Mouse (Mus musculus) heart, postnatal 0 days (tissue): ENCODE data around the gene Acad12. TPM values are rescaled to one million over a fixed set of nuclear protein-coding genes. Genes with fewer than 3 reads are reported as not detected.
"Not testable (repeated sequence)": the region's sequence is repeated elsewhere in the genome, so short reads cannot be mapped to it uniquely, and the experiment has no call there.

ENCODE experiments used
- ATAC-seq: fragments of 200-750 bp; cut with Nextera tagmentation; 2 replicates; pipeline ENCODE4 v1.8.0; 2017; ENCODE audit warnings: low read depth, moderate number of reproducible peaks, moderate library complexity; ENCODE audit not compliant: insufficient read depth
- DNase-seq: peaks from one replicate; pipeline ENCODE4 v3.0.0-alpha.2; 2016; ENCODE audit warnings: low spot score
- H3K27ac ChIP-seq: fragments of 300-500 bp; sonication (generic); 2 replicates; pipeline ENCODE4 v1.5.1; 2014; ENCODE audit warnings: low read depth, mild to moderate bottlenecking
- H3K27me3 ChIP-seq: fragments of 300-500 bp; sonication (generic); 2 replicates; pipeline ENCODE4 v1.6.1; 2014; ENCODE audit warnings: low read length, mixed read lengths; ENCODE audit not compliant: control insufficient read depth, insufficient read depth
- H3K36me3 ChIP-seq: fragments of 300-500 bp; sonication (generic); replicated peaks from 2 replicates; pipeline ENCODE4 v1.6.1; 2014; ENCODE audit warnings: low read length, mixed read lengths; ENCODE audit not compliant: control insufficient read depth, insufficient read depth
- H3K4me1 ChIP-seq: fragments of 300-500 bp; sonication (generic); 2 replicates; pipeline ENCODE4 v1.6.1; 2014; ENCODE audit warnings: antibody characterized with exemption; ENCODE audit not compliant: control insufficient read depth, insufficient read depth
- H3K4me2 ChIP-seq: fragments of 300-500 bp; sonication (generic); 2 replicates; pipeline ENCODE4 v1.6.1; 2014; ENCODE audit warnings: low read depth, mild to moderate bottlenecking, low read length, moderate library complexity
- H3K4me3 ChIP-seq: fragments of 300-500 bp; sonication (generic); 2 replicates; pipeline ENCODE4 v1.5.1; 2014; ENCODE audit warnings: low read depth, low read length
- H3K9ac ChIP-seq: fragments of 300-500 bp; sonication (generic); replicated peaks from 2 replicates; pipeline ENCODE4 v1.6.1; 2014; ENCODE audit warnings: low read depth, low read length, mixed read lengths
- H3K9me3 ChIP-seq: fragments of 300-500 bp; sonication (generic); replicated peaks from 2 replicates; pipeline ENCODE4 v1.6.1; 2016; ENCODE audit warnings: low read length; ENCODE audit not compliant: control insufficient read depth
- CTCF ChIP-seq: IDR thresholded peaks from 2 replicates; pipeline ENCODE4 v1.5.1; 2016; ENCODE audit warnings: antibody characterized with exemption, control low read depth, low read depth
- EP300 ChIP-seq: IDR thresholded peaks from 2 replicates; pipeline ENCODE4 v1.6.1; 2016; ENCODE audit warnings: antibody characterized with exemption, low read depth
- WGBS: fragments of 180-500 bp; shearing (Covaris S2); extraction: QIAGEN DNeasy Blood & Tissue Kit; methylation state at CpG from one replicate; pipeline ENCODE4 v1.1.7; 2014; 5-methylcytosine and 5-hydroxymethylcytosine counted together
- polyA plus RNA-seq: library from polyadenylated mRNA; unstranded; fragments of >200 nt; fragmentation: Nextera tagmentation; extraction: Ambion mirVana; gene quantifications from 2 replicates; pipeline ENCODE4 v1.2.1, GENCODE M21; 2015
- total RNA-seq: library from RNA; depleted of rRNA; stranded (reverse); fragments of >200 nt; gene quantifications from 2 replicates; pipeline ENCODE4 v1.2.3, GENCODE M21; 2014; ENCODE audit warnings: low replicate concordance

The Acad12 gene
- total and polyA plus RNA-seq, 2 experiments from 2014 or later, result 6.9 to 12.3 TPM

DNA sequence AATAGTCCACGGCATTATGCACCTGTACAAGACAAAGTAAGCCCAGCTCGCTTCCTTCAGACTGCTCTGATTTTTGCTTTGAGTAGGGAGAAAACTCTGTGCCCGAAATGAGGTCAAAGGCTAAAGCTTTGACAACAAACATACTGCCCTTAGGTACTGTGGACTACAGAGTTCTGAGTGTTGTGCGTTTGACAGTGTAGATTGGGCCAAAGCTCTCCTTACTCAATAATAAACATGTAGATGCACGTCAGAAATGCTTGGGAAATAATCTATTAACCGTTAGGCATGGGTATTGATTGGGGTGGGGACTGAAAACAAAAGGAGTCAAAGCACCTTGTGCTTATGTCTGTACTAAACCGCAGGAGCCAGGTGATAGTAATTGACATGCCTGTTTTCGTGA, 44.7 kb upstream of the Acad12 start:
- Histone ChIP-seq H3K9me3 (no peaks in the 10 kb centered on the region), H3K9ac (no peak overlapping the region), H3K27ac (no peak overlapping the region), H3K27me3 (no peaks in the 10 kb centered on the region), H3K36me3 (peaks cover 55% of the 10 kb centered on the region), H3K4me3 (no peak overlapping the region), H3K4me2 (no peak overlapping the region), H3K4me1 (peaks cover 10% of the 10 kb centered on the region; the same call in 1 of the 2 replicates)
- ATAC-seq, result no peak
- TF ChIP-seq EP300 (no peak), CTCF (no peak)
- no peak for DNase-seq
- 85% methylated on average over 8 of the region's 8 CpGs for WGBS

DNA sequence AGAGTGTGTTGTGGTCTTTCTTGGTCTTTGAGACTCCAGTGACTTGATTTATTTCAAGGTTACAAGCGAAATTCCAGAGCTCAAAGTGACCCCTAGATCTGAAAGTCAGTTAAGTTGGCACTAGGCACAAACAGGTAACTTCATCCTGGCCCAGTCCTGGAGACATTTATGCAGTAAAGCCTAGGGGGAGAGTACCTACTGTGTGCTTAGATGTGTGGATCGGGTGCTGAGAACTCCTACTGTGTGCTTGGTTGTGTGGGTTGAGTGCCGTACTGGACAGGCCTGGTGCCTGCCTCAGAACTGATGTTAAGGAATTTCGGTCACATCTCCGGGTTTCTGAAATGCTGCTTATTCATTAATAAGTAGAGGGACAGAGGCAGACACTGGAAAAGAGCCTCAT, 42.8 kb upstream of the Acad12 start:
- Histone ChIP-seq H3K9ac (peak overlapping the region; percentile 97), H3K27ac (no peak overlapping the region), H3K4me2 (peak overlapping the region; percentile 93), H3K36me3 (peaks cover 37% of the 10 kb centered on the region), H3K9me3 (no peaks in the 10 kb centered on the region), H3K27me3 (no peaks in the 10 kb centered on the region), H3K4me1 (peaks cover 10% of the 10 kb centered on the region; the same call in 1 of the 2 replicates), H3K4me3 (peak overlapping the region; percentile 99)
- no peak for ATAC-seq
- no peak for TF ChIP-seq CTCF
- TF ChIP-seq EP300, result no peak
- no peak for DNase-seq
- WGBS, result 82% methylated on average over 5 of the region's 5 CpGs

- Histone ChIP-seq H3K9ac (peak overlapping the region; percentile 97), H3K9me3 (no peaks in the 10 kb centered on the region), H3K27ac (peak overlapping the region; percentile 84), H3K27me3 (no peaks in the 10 kb centered on the region), H3K4me1 (peaks cover 10% of the 10 kb centered on the region; the same call in 1 of the 2 replicates), H3K4me2 (peak overlapping the region; percentile 93), H3K36me3 (peaks cover 31% of the 10 kb centered on the region), H3K4me3 (peak overlapping the region; percentile 99)
- ATAC-seq (no peak), DNase-seq (peak; percentile 16)
- WGBS, result 0% methylated on average over 11 of the region's 26 CpGs
- TF ChIP-seq EP300 (no peak), CTCF (no peak)
These were observed 42.1 kb upstream of the Acad12 start for GRCm38 (mm10) chr5:121660897-121661254.

DNA sequence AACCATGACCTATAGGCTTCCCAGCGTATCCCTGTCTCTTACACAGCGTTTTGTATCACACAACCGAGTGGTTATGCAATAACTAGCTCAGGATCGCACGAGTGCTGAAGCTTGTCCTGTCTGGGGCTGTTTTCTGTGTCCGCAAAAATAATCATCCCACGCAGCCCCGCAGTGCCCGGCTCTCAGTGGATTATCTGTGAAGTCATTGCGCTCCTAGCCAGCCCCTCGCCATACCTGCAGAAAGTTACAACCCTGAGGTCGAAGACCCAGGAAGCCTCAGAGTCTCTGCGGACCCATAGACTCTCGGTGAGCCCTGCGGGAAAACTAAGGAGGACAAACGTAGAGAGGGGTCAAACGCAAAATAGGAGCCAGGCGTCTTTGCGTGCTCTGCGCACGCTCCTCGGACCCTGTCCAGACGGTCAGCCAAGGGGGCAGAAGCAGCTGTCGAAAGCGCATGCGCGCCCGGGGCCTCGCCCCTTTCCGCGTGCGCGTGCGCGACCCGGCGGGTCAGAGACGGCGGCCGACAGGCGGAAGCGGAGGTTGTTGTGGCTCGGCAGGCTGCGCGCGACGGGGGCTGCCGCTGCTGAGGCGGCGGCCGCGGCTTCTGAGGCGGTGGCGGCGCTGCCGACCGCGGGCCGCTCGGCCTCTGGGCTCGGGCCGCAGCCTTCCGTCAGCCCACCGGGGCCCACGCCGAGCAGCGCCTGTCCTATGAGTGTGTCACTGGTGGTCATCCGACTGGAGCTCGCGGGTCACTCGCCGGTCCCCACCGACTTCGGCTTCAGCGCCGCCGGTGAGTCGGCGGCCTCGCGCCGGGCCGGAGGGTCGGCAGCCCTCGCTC, 41.5 kb upstream of the Acad12 start, which contains the start of the genes Acad10 and Brap:
Gene Acad10, minus strand, starts transcription at position 456 of the 838 bp plus-strand sequence.
Gene Brap, plus strand, starts transcription at position 505 of the 838 bp plus-strand sequence.
- Histone ChIP-seq H3K27ac (peak within 1 kb of the TSS; percentile 84), H3K4me3 (peak within 1 kb of the TSS; percentile 99), H3K4me1 (peaks cover 10% of the 10 kb centered on the region; the same call in 1 of the 2 replicates), H3K9ac (peak within 1 kb of the TSS; percentile 97), H3K27me3 (no peaks in the 10 kb centered on the region), H3K9me3 (no peaks in the 10 kb centered on the region), H3K36me3 (peaks cover 29% of the 10 kb centered on the region; the same call in 1 of the 2 replicates), H3K4me2 (peak within 1 kb of the TSS; percentile 93)
- under 1% methylated on average over 78 of the region's 85 CpGs for WGBS
- peak; percentile 90 for DNase-seq
- ATAC-seq, result peak; percentile 91
- TF ChIP-seq CTCF, result no peak
- no peak for TF ChIP-seq EP300

DNA sequence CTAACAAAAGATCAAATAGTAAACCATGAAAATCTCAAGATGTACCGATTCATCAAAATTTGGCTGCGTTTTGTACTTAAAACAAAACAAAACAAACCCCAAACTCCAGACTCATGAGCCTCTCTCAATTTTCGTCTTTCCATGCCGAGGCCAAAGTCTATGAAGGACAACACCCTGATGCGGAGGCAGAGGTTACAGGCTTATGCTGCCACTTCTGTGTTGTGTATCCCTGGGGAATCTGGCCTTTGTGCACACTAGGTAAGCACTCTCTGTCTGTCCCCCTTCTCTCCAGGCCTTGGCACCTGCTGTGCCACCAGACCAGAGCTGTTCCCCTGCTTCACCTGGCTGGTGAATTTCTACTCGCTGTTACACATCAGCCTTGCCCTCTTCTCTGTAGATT, 38.9 kb upstream of the Acad12 start:
- not testable (repeated sequence) for H3K9ac ChIP-seq, H3K9me3 ChIP-seq, H3K4me1 ChIP-seq, H3K27me3 ChIP-seq, ATAC-seq, H3K4me3 ChIP-seq, H3K27ac ChIP-seq, H3K4me2 ChIP-seq, DNase-seq, H3K36me3 ChIP-seq
- 86% methylated on average over 6 of the region's 6 CpGs for WGBS

DNA sequence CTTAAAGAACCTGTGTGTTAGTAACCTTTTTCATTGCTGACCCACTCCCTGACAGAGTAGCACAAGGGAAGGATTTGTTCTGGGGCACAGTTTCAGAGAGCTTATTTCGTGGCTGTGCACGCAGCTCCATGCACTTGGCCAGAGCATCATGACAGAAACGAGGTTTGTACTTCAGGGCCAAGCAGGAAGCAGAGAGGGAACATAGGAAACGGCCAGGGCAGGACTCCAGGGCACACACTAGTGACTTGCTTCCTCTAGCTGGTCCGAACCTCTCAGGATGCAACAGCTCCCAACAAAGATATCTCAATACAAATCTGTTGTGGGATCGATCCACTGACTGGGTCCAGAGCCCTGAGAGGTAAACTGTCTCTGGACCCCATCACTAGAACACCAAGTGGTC, 38.1 kb upstream of the Acad12 start:
- not testable (repeated sequence) for H3K9ac ChIP-seq, ATAC-seq, H3K4me2 ChIP-seq, H3K27ac ChIP-seq, H3K36me3 ChIP-seq, H3K9me3 ChIP-seq, H3K4me1 ChIP-seq, H3K27me3 ChIP-seq, DNase-seq, H3K4me3 ChIP-seq
- WGBS, result 54% methylated on average over 6 of the region's 6 CpGs
